Mouse (Mus musculus): ENCODE measurements at regions not wholly inside any gene's neighbourhood (a gene's known extent, or its start where the extent isn't known, plus 50 kb on each side); places are given as distances from the start of the nearest gene placed in this dataset.

GRCm38 (mm10) chr2:160138091-160138490 is 195.9 kb downstream of the Gm826 start:
- H3K27me3 ChIP-seq (replicated peaks; ENCODE audit: control insufficient read depth, insufficient read depth, low read length) = no peaks in the 10 kb centered on the region
- no peaks in the 10 kb centered on the region for H3K4me1 ChIP-seq (replicated peaks; ENCODE audit: control insufficient read depth, insufficient read depth, low read length)
- no peak overlapping the region for H3K4me3 ChIP-seq (ENCODE audit: low read depth, low read length)
- H3K9ac ChIP-seq (ENCODE audit: low read depth, low read length) = no peak overlapping the region
- H3K4me2 ChIP-seq (replicated peaks; ENCODE audit: low read depth) = no peak overlapping the region
- ATAC-seq = no peak
- no peaks in the 10 kb centered on the region for H3K36me3 ChIP-seq (ENCODE audit: control insufficient read depth, insufficient read depth)
- H3K9me3 ChIP-seq (ENCODE audit: control insufficient read depth) = no peaks in the 10 kb centered on the region
- no peak overlapping the region for H3K27ac ChIP-seq (ENCODE audit: low read depth, low read length)
- no peak for TF ChIP-seq CTCF (IDR thresholded peaks at IDR 0.05; ENCODE audit: low read depth)
- WGBS = 59% methylated on average over 2 of the region's 2 CpGs

GRCm38 (mm10) chr2:160131797-160132196 is 202.2 kb downstream of the Gm826 start:
- no peak overlapping the region for H3K27ac ChIP-seq (ENCODE audit: low read depth, low read length)
- H3K4me3 ChIP-seq (ENCODE audit: low read depth, low read length) = no peak overlapping the region
- no peak overlapping the region for H3K4me2 ChIP-seq (replicated peaks; ENCODE audit: low read depth)
- ATAC-seq = no peak
- WGBS = 25% methylated on average over 2 of the region's 2 CpGs
- no peak for TF ChIP-seq CTCF (IDR thresholded peaks at IDR 0.05; ENCODE audit: low read depth)
- H3K27me3 ChIP-seq (replicated peaks; ENCODE audit: control insufficient read depth, insufficient read depth, low read length) = no peaks in the 10 kb centered on the region
- H3K9ac ChIP-seq (ENCODE audit: low read depth, low read length) = no peak overlapping the region
- H3K4me1 ChIP-seq (replicated peaks; ENCODE audit: control insufficient read depth, insufficient read depth, low read length) = no peaks in the 10 kb centered on the region
- H3K36me3 ChIP-seq (ENCODE audit: control insufficient read depth, insufficient read depth) = no peaks in the 10 kb centered on the region
- H3K9me3 ChIP-seq (ENCODE audit: control insufficient read depth) = no peaks in the 10 kb centered on the region

GRCm38 (mm10) chr2:160131386-160131785 is 202.6 kb downstream of the Gm826 start:
- no peaks in the 10 kb centered on the region for H3K27me3 ChIP-seq (replicated peaks; ENCODE audit: control insufficient read depth, insufficient read depth, low read length)
- no peak; the same call in 1 of the 2 replicates for ATAC-seq
- WGBS = 32% methylated on average over 2 of the region's 2 CpGs
- TF ChIP-seq CTCF (IDR thresholded peaks at IDR 0.05; ENCODE audit: low read depth) = no peak
- no peaks in the 10 kb centered on the region for H3K4me1 ChIP-seq (replicated peaks; ENCODE audit: control insufficient read depth, insufficient read depth, low read length)
- no peak overlapping the region for H3K27ac ChIP-seq (ENCODE audit: low read depth, low read length)
- no peak overlapping the region for H3K4me2 ChIP-seq (replicated peaks; ENCODE audit: low read depth)
- H3K9me3 ChIP-seq (ENCODE audit: control insufficient read depth) = no peaks in the 10 kb centered on the region
- no peak overlapping the region for H3K9ac ChIP-seq (ENCODE audit: low read depth, low read length)
- no peaks in the 10 kb centered on the region for H3K36me3 ChIP-seq (ENCODE audit: control insufficient read depth, insufficient read depth)
- H3K4me3 ChIP-seq (ENCODE audit: low read depth, low read length) = no peak overlapping the region

DNA sequence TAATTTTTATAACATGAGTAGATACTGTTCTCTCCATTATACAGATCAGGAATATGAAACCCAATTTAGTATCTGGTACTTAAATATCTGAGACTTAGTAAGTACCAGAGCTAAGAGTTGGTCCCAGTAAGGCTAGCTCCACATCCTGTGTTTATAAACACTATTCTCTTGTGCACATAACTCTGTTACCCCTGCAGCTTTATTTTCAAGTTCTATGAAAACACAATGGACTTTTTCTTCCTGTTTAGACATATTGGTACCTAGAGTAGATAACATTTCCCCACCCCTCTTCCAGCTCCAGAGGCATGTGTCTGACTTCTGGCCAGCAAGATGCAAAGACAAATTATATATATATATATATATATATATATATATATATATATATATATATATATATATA is 216.8 kb downstream of the Gm826 start:
- no peaks in the 10 kb centered on the region for H3K36me3 ChIP-seq (ENCODE audit: control insufficient read depth, insufficient read depth)
- no peak for ATAC-seq
- no peaks in the 10 kb centered on the region for H3K9me3 ChIP-seq (ENCODE audit: control insufficient read depth)
- no peak for TF ChIP-seq CTCF (IDR thresholded peaks at IDR 0.05; ENCODE audit: low read depth)
- no peak overlapping the region for H3K9ac ChIP-seq (ENCODE audit: low read depth, low read length)
- H3K4me2 ChIP-seq (replicated peaks; ENCODE audit: low read depth) = no peak overlapping the region
- H3K27me3 ChIP-seq (replicated peaks; ENCODE audit: control insufficient read depth, insufficient read depth, low read length) = no peaks in the 10 kb centered on the region
- no peak overlapping the region for H3K27ac ChIP-seq (ENCODE audit: low read depth, low read length)
- H3K4me3 ChIP-seq (ENCODE audit: low read depth, low read length) = no peak overlapping the region
- no peaks in the 10 kb centered on the region for H3K4me1 ChIP-seq (replicated peaks; ENCODE audit: control insufficient read depth, insufficient read depth, low read length)

DNA sequence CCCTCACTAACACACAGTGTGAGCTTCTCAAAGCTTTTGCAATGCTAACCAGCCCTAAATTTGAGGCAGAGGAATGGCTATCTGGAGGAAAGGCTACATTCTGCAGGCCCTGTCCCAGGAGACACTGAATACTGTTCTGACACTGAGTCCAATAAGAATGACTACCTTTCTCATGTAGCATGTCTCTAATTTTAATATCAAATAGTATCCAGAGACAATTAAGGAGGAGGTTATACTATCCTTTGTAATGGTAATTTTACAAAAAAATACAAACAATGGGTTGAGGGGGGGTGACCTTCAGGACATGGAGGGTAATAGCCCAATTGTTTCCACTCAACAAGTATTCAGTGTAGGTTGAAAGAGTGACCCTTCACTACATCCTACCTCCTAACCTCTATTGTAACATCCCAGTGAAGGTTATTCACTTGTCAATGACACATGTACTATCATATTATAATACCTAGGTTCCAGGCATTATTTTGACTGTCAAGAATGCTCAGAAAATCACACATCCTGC is 222.7 kb downstream of the Gm826 start:
- Histone ChIP-seq H3K4me1 (replicated peaks; ENCODE audit: control insufficient read depth, insufficient read depth, low read length) (no peaks in the 10 kb centered on the region), H3K4me3 (ENCODE audit: low read depth, low read length) (no peak overlapping the region), H3K4me2 (replicated peaks; ENCODE audit: low read depth) (no peak overlapping the region), H3K27me3 (replicated peaks; ENCODE audit: control insufficient read depth, insufficient read depth, low read length) (no peaks in the 10 kb centered on the region), H3K27ac (ENCODE audit: low read depth, low read length) (no peak overlapping the region), H3K36me3 (ENCODE audit: control insufficient read depth, insufficient read depth) (no peaks in the 10 kb centered on the region), H3K9me3 (ENCODE audit: control insufficient read depth) (no peaks in the 10 kb centered on the region), H3K9ac (ENCODE audit: low read depth, low read length) (no peak overlapping the region)
- no peak for TF ChIP-seq CTCF (IDR thresholded peaks at IDR 0.05; ENCODE audit: low read depth)
- ATAC-seq = no peak

GRCm38 (mm10) chr2:160093078-160093477 is 240.9 kb downstream of the Gm826 start:
- Histone ChIP-seq H3K27ac (ENCODE audit: low read depth, low read length) (no peak overlapping the region), H3K4me2 (replicated peaks; ENCODE audit: low read depth) (no peak overlapping the region), H3K36me3 (ENCODE audit: control insufficient read depth, insufficient read depth) (no peaks in the 10 kb centered on the region), H3K9me3 (ENCODE audit: control insufficient read depth) (no peaks in the 10 kb centered on the region), H3K4me1 (replicated peaks; ENCODE audit: control insufficient read depth, insufficient read depth, low read length) (no peaks in the 10 kb centered on the region), H3K9ac (ENCODE audit: low read depth, low read length) (no peak overlapping the region), H3K27me3 (replicated peaks; ENCODE audit: control insufficient read depth, insufficient read depth, low read length) (no peaks in the 10 kb centered on the region), H3K4me3 (ENCODE audit: low read depth, low read length) (no peak overlapping the region)
- no peak for TF ChIP-seq CTCF (IDR thresholded peaks at IDR 0.05; ENCODE audit: low read depth)
- no peak for ATAC-seq
- WGBS = 48% methylated on average over 12 of the region's 12 CpGs

DNA sequence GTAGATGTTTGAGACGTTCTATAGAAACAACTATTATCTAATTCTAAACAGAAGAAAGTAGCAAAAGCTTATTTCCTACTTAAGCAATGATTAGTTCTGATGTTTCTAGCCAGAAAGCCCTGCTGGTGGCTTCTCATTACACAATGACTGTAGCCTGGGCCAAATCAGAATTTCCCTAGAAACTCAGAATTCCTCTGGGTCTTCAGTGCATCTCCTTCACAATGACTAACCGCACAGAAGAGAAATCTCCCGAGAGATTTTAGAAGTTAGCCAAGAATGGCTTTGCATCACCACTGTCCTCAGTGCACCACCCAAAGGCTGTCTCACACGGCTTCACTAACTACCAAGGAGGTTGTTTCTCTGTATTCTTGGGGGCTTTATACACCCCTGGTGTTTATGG is 248.0 kb downstream of the Gm826 start:
- Histone ChIP-seq H3K4me2 (replicated peaks; ENCODE audit: low read depth) (no peak overlapping the region), H3K27ac (ENCODE audit: low read depth, low read length) (no peak overlapping the region), H3K36me3 (ENCODE audit: control insufficient read depth, insufficient read depth) (no peaks in the 10 kb centered on the region), H3K4me3 (ENCODE audit: low read depth, low read length) (no peak overlapping the region), H3K27me3 (replicated peaks; ENCODE audit: control insufficient read depth, insufficient read depth, low read length) (no peaks in the 10 kb centered on the region), H3K9me3 (ENCODE audit: control insufficient read depth) (no peaks in the 10 kb centered on the region), H3K4me1 (replicated peaks; ENCODE audit: control insufficient read depth, insufficient read depth, low read length) (no peaks in the 10 kb centered on the region), H3K9ac (ENCODE audit: low read depth, low read length) (no peak overlapping the region)
- no peak for ATAC-seq
- WGBS = 64% methylated on average over 4 of the region's 4 CpGs
- TF ChIP-seq CTCF (IDR thresholded peaks at IDR 0.05; ENCODE audit: low read depth) = no peak

All from intestine, postnatal 0 days (tissue).